Mouse (Mus musculus): Measurements from ENCODE around the gene Zmiz1. TPM values are rescaled to one million over a fixed set of nuclear protein-coding genes. Genes with fewer than 3 reads are reported as not detected.

Zmiz1 gene
- polyA plus RNA-seq, 1 experiment, result 63.7 TPM

- Histone ChIP-seq H3K4me3 (replicated peaks; ENCODE audit: insufficient read depth, low read depth, low read length) (no peak overlapping the region), H3K27me3 (ENCODE audit: control insufficient read depth, insufficient read depth, low read length) (no peaks in the 10 kb centered on the region), H3K4me1 (ENCODE audit: control insufficient read depth, insufficient read depth, low read length) (peaks cover 82% of the 10 kb centered on the region), H3K27ac (ENCODE audit: insufficient read depth, low read length) (no peak overlapping the region)
- WGBS, result 58% methylated on average over 2 of the region's 2 CpGs
- TF ChIP-seq POLR2A (IDR thresholded peaks at IDR 0.05; ENCODE audit: borderline replicate concordance, insufficient read depth, low read length), result no peak
- DNase-seq, result no peak
Observed at GRCm38 (mm10) chr14:25538522-25538921, 79.5 kb downstream of the Zmiz1 start.

GRCm38 (mm10) chr14:25539493-25540116, 80.6 kb downstream of the Zmiz1 start:
- H3K27ac ChIP-seq (ENCODE audit: insufficient read depth, low read length), result peak overlapping the region; percentile 8; the same call in 1 of the 2 replicates
- no peak overlapping the region for H3K4me3 ChIP-seq (replicated peaks; ENCODE audit: insufficient read depth, low read depth, low read length)
- no peaks in the 10 kb centered on the region for H3K27me3 ChIP-seq (ENCODE audit: control insufficient read depth, insufficient read depth, low read length)
- TF ChIP-seq POLR2A (IDR thresholded peaks at IDR 0.05; ENCODE audit: borderline replicate concordance, insufficient read depth, low read length), result no peak
- peak; percentile 31; the same call in 1 of the 2 replicates for TF ChIP-seq CTCF (IDR thresholded peaks at IDR 0.05; ENCODE audit: borderline replicate concordance, insufficient read depth, low read depth, low read length)
- peaks cover 81% of the 10 kb centered on the region for H3K4me1 ChIP-seq (ENCODE audit: control insufficient read depth, insufficient read depth, low read length)
- DNase-seq, result no peak
- 39% methylated on average over 10 of the region's 10 CpGs for WGBS

- H3K27me3 ChIP-seq (ENCODE audit: control insufficient read depth, insufficient read depth, low read length), result no peaks in the 10 kb centered on the region
- H3K4me1 ChIP-seq (ENCODE audit: control insufficient read depth, insufficient read depth, low read length), result peaks cover 77% of the 10 kb centered on the region
- H3K4me3 ChIP-seq (replicated peaks; ENCODE audit: insufficient read depth, low read depth, low read length), result no peak overlapping the region
- peak overlapping the region; percentile 8 for H3K27ac ChIP-seq (ENCODE audit: insufficient read depth, low read length)
- no peak for DNase-seq
- 21% methylated on average over 4 of the region's 4 CpGs for WGBS
- TF ChIP-seq POLR2A (IDR thresholded peaks at IDR 0.05; ENCODE audit: borderline replicate concordance, insufficient read depth, low read length), result no peak
- no peak for TF ChIP-seq CTCF (IDR thresholded peaks at IDR 0.05; ENCODE audit: borderline replicate concordance, insufficient read depth, low read depth, low read length)
Observed at GRCm38 (mm10) chr14:25540172-25540571, 81.2 kb downstream of the Zmiz1 start.

GRCm38 (mm10) chr14:25541213-25541612, 82.2 kb downstream of the Zmiz1 start:
- 22% methylated on average over 5 of the region's 5 CpGs for WGBS
- peak in 1 of 2 experiments; percentile 51 for DNase-seq
- 0 out of 2 replicates have a peak overlapping the region, but pooled peaks have one; percentile 28 for H3K27ac ChIP-seq (ENCODE audit: insufficient read depth, low read length)
- H3K27me3 ChIP-seq (ENCODE audit: control insufficient read depth, insufficient read depth, low read length), result no peaks in the 10 kb centered on the region
- H3K4me3 ChIP-seq (replicated peaks; ENCODE audit: insufficient read depth, low read depth, low read length), result no peak overlapping the region
- peaks cover 79% of the 10 kb centered on the region for H3K4me1 ChIP-seq (ENCODE audit: control insufficient read depth, insufficient read depth, low read length)
- no peak for TF ChIP-seq CTCF (IDR thresholded peaks at IDR 0.05; ENCODE audit: borderline replicate concordance, insufficient read depth, low read depth, low read length)

- Histone ChIP-seq H3K27ac (ENCODE audit: insufficient read depth, low read length) (no peak overlapping the region), H3K4me3 (replicated peaks; ENCODE audit: insufficient read depth, low read depth, low read length) (no peak overlapping the region), H3K27me3 (ENCODE audit: control insufficient read depth, insufficient read depth, low read length) (no peaks in the 10 kb centered on the region), H3K4me1 (ENCODE audit: control insufficient read depth, insufficient read depth, low read length) (peaks cover 83% of the 10 kb centered on the region)
- 40% methylated on average over 4 of the region's 4 CpGs for WGBS
- no peak for DNase-seq
- no peak for TF ChIP-seq POLR2A (IDR thresholded peaks at IDR 0.05; ENCODE audit: borderline replicate concordance, insufficient read depth, low read length)
- no peak for TF ChIP-seq CTCF (IDR thresholded peaks at IDR 0.05; ENCODE audit: borderline replicate concordance, insufficient read depth, low read depth, low read length)
Observed at GRCm38 (mm10) chr14:25543098-25543497, 84.1 kb downstream of the Zmiz1 start.

GRCm38 (mm10) chr14:25543927-25544326, 84.9 kb downstream of the Zmiz1 start:
- TF ChIP-seq POLR2A (IDR thresholded peaks at IDR 0.05; ENCODE audit: borderline replicate concordance, insufficient read depth, low read length) (no peak), CTCF (IDR thresholded peaks at IDR 0.05; ENCODE audit: borderline replicate concordance, insufficient read depth, low read depth, low read length) (no peak)
- H3K4me3 ChIP-seq (replicated peaks; ENCODE audit: insufficient read depth, low read depth, low read length), result no peak overlapping the region
- peaks cover 85% of the 10 kb centered on the region for H3K4me1 ChIP-seq (ENCODE audit: control insufficient read depth, insufficient read depth, low read length)
- H3K27me3 ChIP-seq (ENCODE audit: control insufficient read depth, insufficient read depth, low read length), result no peaks in the 10 kb centered on the region
- no peak overlapping the region for H3K27ac ChIP-seq (ENCODE audit: insufficient read depth, low read length)
- DNase-seq, result no peak
- 90% methylated on average over 4 of the region's 4 CpGs for WGBS

GRCm38 (mm10) chr14:25546852-25547621, 88.1 kb downstream of the Zmiz1 start:
- Histone ChIP-seq H3K4me1 (ENCODE audit: control insufficient read depth, insufficient read depth, low read length) (peaks cover 78% of the 10 kb centered on the region), H3K27me3 (ENCODE audit: control insufficient read depth, insufficient read depth, low read length) (no peaks in the 10 kb centered on the region), H3K27ac (ENCODE audit: insufficient read depth, low read length) (peak overlapping the region; percentile 77), H3K4me3 (replicated peaks; ENCODE audit: insufficient read depth, low read depth, low read length) (no peak overlapping the region)
- WGBS, result 11% methylated on average over 14 of the region's 14 CpGs
- no peak for TF ChIP-seq CTCF (IDR thresholded peaks at IDR 0.05; ENCODE audit: borderline replicate concordance, insufficient read depth, low read depth, low read length)
- no peak for TF ChIP-seq POLR2A (IDR thresholded peaks at IDR 0.05; ENCODE audit: borderline replicate concordance, insufficient read depth, low read length)
- peak in 1 of 2 experiments; percentile 47 for DNase-seq

GRCm38 (mm10) chr14:25547882-25548281, 88.9 kb downstream of the Zmiz1 start:
- WGBS, result 46% methylated on average over 9 of the region's 9 CpGs
- no peak for TF ChIP-seq POLR2A (IDR thresholded peaks at IDR 0.05; ENCODE audit: borderline replicate concordance, insufficient read depth, low read length)
- TF ChIP-seq CTCF (IDR thresholded peaks at IDR 0.05; ENCODE audit: borderline replicate concordance, insufficient read depth, low read depth, low read length), result no peak
- Histone ChIP-seq H3K4me3 (replicated peaks; ENCODE audit: insufficient read depth, low read depth, low read length) (no peak overlapping the region), H3K27me3 (ENCODE audit: control insufficient read depth, insufficient read depth, low read length) (no peaks in the 10 kb centered on the region), H3K27ac (ENCODE audit: insufficient read depth, low read length) (peak overlapping the region; percentile 96), H3K4me1 (ENCODE audit: control insufficient read depth, insufficient read depth, low read length) (peaks cover 82% of the 10 kb centered on the region)
- no peak for DNase-seq

Data from cerebellum, adult 2 months (tissue).